Mouse (Mus musculus) left cerebral cortex, postnatal 4 days (tissue): Measurements from ENCODE around the gene Lmbrd2. TPM values are rescaled to one million over a fixed set of nuclear protein-coding genes. Genes with fewer than 3 reads are reported as not detected.

Source experiments
- total RNA-seq, 2 experiments: library from RNA; stranded (reverse); gene quantifications; 2 replicates each; pipeline ENCODE4 v1.2.3; 2021

The Lmbrd2 gene
- total RNA-seq, 2 experiments from 2014 or later = 52.2 to 52.6 TPM

Other genes with a start within 250 kb of the Lmbrd2 start
- gene Ranbp3l, start 172.6 kb upstream of the Lmbrd2 start, total RNA-seq = 1 to 10 TPM; 7.9 to 9.4 TPM
- 10 to 100 TPM; 28.1 TPM for gene Nadk2, start 69.3 kb upstream of the Lmbrd2 start, total RNA-seq
- gene Skp2, start 14.9 kb downstream of the Lmbrd2 start, total RNA-seq = 10 to 100 TPM in 1 of 2 experiments, 1 to 10 TPM in 1; 9.6 to 11.8 TPM
- gene Ugt3a1, start 136.3 kb downstream of the Lmbrd2 start, total RNA-seq = not detected
- not detected for gene Ugt3a2, start 195.0 kb downstream of the Lmbrd2 start, total RNA-seq